Mouse (Mus musculus) spleen, adult 2 months (tissue): ENCODE measurements around the gene Prmt1. TPM values are rescaled to one million over a fixed set of nuclear protein-coding genes. Genes with fewer than 3 reads are reported as not detected.

Experiments used
- DNase-seq, 2 experiments: peaks; one replicate each; pipeline versions ENCODE4 v3.0.0 to v3.0.0-alpha.2; 2012 to 2021; ENCODE audit warnings: low spot score in 2 of 2, low read depth in 1 of 2
- H3K27ac ChIP-seq: fragments of 200-500 bp; 2 replicates; pipeline ENCODE4 v1.5.1; 2012; ENCODE audit warnings: low read length, inconsistent platforms; ENCODE audit not compliant: insufficient read depth
- H3K27me3 ChIP-seq: fragments of 200-500 bp; 2 replicates; pipeline ENCODE4 v1.6.1; 2012; ENCODE audit warnings: mild to moderate bottlenecking, moderate library complexity, low read length, inconsistent platforms; ENCODE audit not compliant: control insufficient read depth, insufficient read depth
- H3K36me3 ChIP-seq: fragments of 200-500 bp; 2 replicates; pipeline ENCODE4 v1.6.1; 2012; ENCODE audit warnings: mild to moderate bottlenecking, low read length, inconsistent platforms; ENCODE audit not compliant: control insufficient read depth, insufficient read depth
- H3K4me1 ChIP-seq: fragments of 200-500 bp; 2 replicates; pipeline ENCODE4 v1.6.1; 2011; ENCODE audit warnings: inconsistent platforms; ENCODE audit not compliant: control insufficient read depth, insufficient read depth, insufficient read length
- H3K4me3 ChIP-seq: fragments of 200-500 bp; 2 replicates; pipeline ENCODE4 v1.5.1; 2011; ENCODE audit warnings: mild to moderate bottlenecking, inconsistent platforms; ENCODE audit not compliant: insufficient read depth, insufficient read length; ENCODE audit errors: extremely low read depth
- CTCF ChIP-seq: fragments of 200-500 bp; IDR thresholded peaks from 2 replicates; pipeline ENCODE4 v1.5.1; 2011; ENCODE audit warnings: mild to moderate bottlenecking, inconsistent platforms; ENCODE audit not compliant: insufficient read depth, insufficient read length, insufficient replicate concordance; ENCODE audit errors: extremely low read depth
- POLR2A ChIP-seq: fragments of 200-500 bp; IDR thresholded peaks from 2 replicates; pipeline ENCODE4 v1.6.1; 2011; ENCODE audit warnings: low read depth, low read length, inconsistent platforms
- WGBS: fragments of 180-500 bp; shearing (Covaris S2); methylation state at CpG from one replicate; pipeline ENCODE4 v1.1.7; 2018; 5-methylcytosine and 5-hydroxymethylcytosine counted together
- polyA plus RNA-seq: library from polyadenylated mRNA; depleted of rRNA; stranded (reverse); fragments of >200 nt; gene quantifications from 2 replicates; pipeline ENCODE4 v1.2.3, GENCODE M21; 2012

Prmt1 gene
- polyA plus RNA-seq, 1 experiment = 109 TPM

GRCm38 (mm10) chr7:44959281-44959680 lies 27.1 kb downstream of the Prmt1 start:
- H3K36me3 ChIP-seq = no peaks in the 10 kb centered on the region
- TF ChIP-seq CTCF (no peak), POLR2A (no peak)
- no peak for DNase-seq
- no peak overlapping the region for H3K4me3 ChIP-seq
- H3K4me1 ChIP-seq = peaks cover 8% of the 10 kb centered on the region; the same call in 1 of the 2 replicates
- 81% methylated on average over 8 of the region's 8 CpGs for WGBS
- H3K27me3 ChIP-seq = no peaks in the 10 kb centered on the region; the same call in 1 of the 2 replicates
- no peak overlapping the region for H3K27ac ChIP-seq

GRCm38 (mm10) chr7:44958208-44958607 lies 28.2 kb downstream of the Prmt1 start:
- H3K4me3 ChIP-seq = no peak overlapping the region
- H3K27ac ChIP-seq = no peak overlapping the region
- H3K4me1 ChIP-seq = peaks cover 11% of the 10 kb centered on the region
- TF ChIP-seq POLR2A = no peak
- peak; percentile 34; the same call in 1 of the 2 replicates for TF ChIP-seq CTCF
- no peaks in the 10 kb centered on the region; the same call in 1 of the 2 replicates for H3K27me3 ChIP-seq
- no peak for DNase-seq
- 28% methylated on average over 7 of the region's 7 CpGs for WGBS
- no peaks in the 10 kb centered on the region for H3K36me3 ChIP-seq

- TF ChIP-seq POLR2A (no peak), CTCF (no peak)
- Histone ChIP-seq H3K36me3 (no peaks in the 10 kb centered on the region), H3K27ac (no peak overlapping the region), H3K4me1 (peaks cover 18% of the 10 kb centered on the region), H3K4me3 (no peak overlapping the region), H3K27me3 (no peaks in the 10 kb centered on the region; the same call in 1 of the 2 replicates)
- WGBS = 83% methylated on average over 20 of the region's 20 CpGs
- DNase-seq = no peak
Observed at GRCm38 (mm10) chr7:44957183-44957835, 29.1 kb downstream of the Prmt1 start.

- 90% methylated on average over 6 of the region's 6 CpGs for WGBS
- no peaks in the 10 kb centered on the region for H3K36me3 ChIP-seq
- H3K27me3 ChIP-seq = no peaks in the 10 kb centered on the region; the same call in 1 of the 2 replicates
- H3K4me1 ChIP-seq = peaks cover 18% of the 10 kb centered on the region
- TF ChIP-seq CTCF (no peak), POLR2A (no peak)
- no peak for DNase-seq
- H3K4me3 ChIP-seq = no peak overlapping the region
- H3K27ac ChIP-seq = no peak overlapping the region
Observed at GRCm38 (mm10) chr7:44956266-44956665, 30.1 kb downstream of the Prmt1 start.

GRCm38 (mm10) chr7:44955628-44956027 lies 30.7 kb downstream of the Prmt1 start:
- Histone ChIP-seq H3K27me3 (no peaks in the 10 kb centered on the region; the same call in 1 of the 2 replicates), H3K27ac (no peak overlapping the region), H3K4me3 (no peak overlapping the region), H3K4me1 (peaks cover 18% of the 10 kb centered on the region), H3K36me3 (no peaks in the 10 kb centered on the region)
- WGBS = 44% methylated on average over 5 of the region's 5 CpGs
- no peak for DNase-seq
- TF ChIP-seq POLR2A (no peak), CTCF (peak; percentile 13; the same call in 1 of the 2 replicates)

GRCm38 (mm10) chr7:44954091-44954885 lies 32.1 kb downstream of the Prmt1 start:
- no peak overlapping the region for H3K4me3 ChIP-seq
- H3K36me3 ChIP-seq = no peaks in the 10 kb centered on the region
- H3K27me3 ChIP-seq = no peaks in the 10 kb centered on the region; the same call in 1 of the 2 replicates
- H3K4me1 ChIP-seq = peaks cover 11% of the 10 kb centered on the region
- no peak overlapping the region for H3K27ac ChIP-seq
- WGBS = 90% methylated on average over 12 of the region's 12 CpGs
- no peak for DNase-seq
- TF ChIP-seq CTCF (no peak), POLR2A (no peak)

DNA sequence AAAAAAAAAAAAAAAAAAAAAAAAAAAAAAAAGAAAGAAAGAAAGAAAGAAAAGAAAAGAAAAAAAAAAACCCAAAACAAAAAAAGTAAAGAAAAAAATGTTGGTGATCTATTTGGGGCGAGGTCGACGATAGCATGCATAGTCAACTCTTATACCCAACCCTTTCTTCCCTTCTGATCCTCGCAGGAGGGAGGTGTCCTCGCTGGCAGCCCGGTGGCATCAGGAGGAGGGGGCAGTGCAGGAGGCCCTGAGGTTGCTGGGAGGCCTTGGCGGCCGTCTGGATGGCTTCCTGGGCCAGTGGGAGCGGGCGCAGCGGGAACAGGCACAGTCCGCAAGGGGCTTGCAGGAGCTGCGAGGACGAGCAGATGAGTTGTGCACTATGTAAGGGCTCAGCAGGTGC lies 32.8 kb downstream of the Prmt1 start:
- Histone ChIP-seq H3K27ac (no peak overlapping the region), H3K36me3 (no peaks in the 10 kb centered on the region), H3K4me1 (peaks cover 11% of the 10 kb centered on the region), H3K27me3 (no peaks in the 10 kb centered on the region; the same call in 1 of the 2 replicates), H3K4me3 (no peak overlapping the region)
- TF ChIP-seq POLR2A (no peak), CTCF (no peak)
- no peak for DNase-seq
- WGBS = 77% methylated on average over 14 of the region's 14 CpGs
